8 mouse cellular contexts compared by ENCODE assay signal in genomic region chr10:70717025-70717424, GRCm38 (mm10).
A peak's percentile ranks its signal among the peaks of the same experiment; 100 is the strongest.
DNase-seq lines count a peak whose midpoint lies in the region; ATAC-seq lines count a peak whose summit lies in the region.

No protein-coding gene starts in this region.

- peak; percentile 91 for ATAC-seq in frontal cortex, adult (ENCODE audit: low TSS enrichment)
- no peak for ATAC-seq in neural tube, embryonic 12.5 days (ENCODE audit: low FRiP score, low read depth)
- ATAC-seq in monocyte, adult 5-6 weeks (replicated peaks; ENCODE audit: insufficient number of reproducible peaks, low FRiP score, low TSS enrichment, poor library complexity, severe bottlenecking) = no peak

- WGBS in neural tube, embryonic 12.5 days = 21% methylated on average over 6 of the region's 6 CpGs

- H3K9ac ChIP-seq in neural tube, embryonic 12.5 days = no peak overlapping the region

- H3K27me3 ChIP-seq in neural tube, embryonic 12.5 days (replicated peaks) = no peaks in the 10 kb centered on the region

- H3K9me3 ChIP-seq in neural tube, embryonic 12.5 days = 0 out of 2 replicates have a peak, but pooled peaks cover 3% of the 10 kb centered on the region

- intact Hi-C loops in heart, postnatal 25 days (cut with DNase I) = no loop called here
- intact Hi-C loops in left cerebral cortex, postnatal 10 days (cut with DNase I) = loop anchor here (5.0 kb wide), 2 partner anchors 85 to 120 kb away; no protein-coding TSS in a partner anchor

- H3K4me2 ChIP-seq in neural tube, embryonic 12.5 days (replicated peaks) = peak overlapping the region; percentile 34; the same call in 1 of the 2 replicates

- H3K27ac ChIP-seq in neural tube, embryonic 12.5 days = peak overlapping the region; percentile 60

- DNase-seq in ES-CJ7 (ENCODE audit: low read depth, low spot score) = peak; percentile 58
- peak; percentile 49 for DNase-seq in cerebellum, adult 11 months
- DNase-seq in heart, postnatal 25 days (ENCODE audit: low spot score) = peak; percentile 48
- DNase-seq in left cerebral cortex, postnatal 10 days (ENCODE audit: extremely low spot score in 1 of 2, low spot score in 2 of 2) = peak; percentile 55 to 85
- no peak for DNase-seq in adrenal gland, postnatal 25 days

- H3K4me1 ChIP-seq in neural tube, embryonic 12.5 days = peaks cover 10% of the 10 kb centered on the region; the same call in 1 of the 2 replicates

- H3K36me3 ChIP-seq in neural tube, embryonic 12.5 days = no peaks in the 10 kb centered on the region

- no peak overlapping the region for H3K4me3 ChIP-seq in neural tube, embryonic 12.5 days
